Mouse (Mus musculus): Measurements from ENCODE around the gene Hbs1l.

GRCm38 (mm10) chr10:21365897-21366296 lies 70.1 kb downstream of the Hbs1l start:
- no peak for TF ChIP-seq POLR2A (IDR thresholded peaks at IDR 0.05; ENCODE audit: insufficient read depth, low read depth, low read length)
- TF ChIP-seq CTCF (IDR thresholded peaks at IDR 0.05; ENCODE audit: insufficient read depth, low read depth, low read length), result no peak
